Mouse (Mus musculus): ENCODE results near the gene Olfr64. TPM values are rescaled to one million over a fixed set of nuclear protein-coding genes. Genes with fewer than 3 reads are reported as not detected.

Gene Olfr64
- total RNA-seq (2014; rRNA removed; ENCODE audit: low replicate concordance) (not detected in 2 replicates), polyA plus RNA-seq (2015; fragmentation: Nextera tagmentation; extraction: Ambion mirVana) (not detected in 2 replicates)

DNA sequence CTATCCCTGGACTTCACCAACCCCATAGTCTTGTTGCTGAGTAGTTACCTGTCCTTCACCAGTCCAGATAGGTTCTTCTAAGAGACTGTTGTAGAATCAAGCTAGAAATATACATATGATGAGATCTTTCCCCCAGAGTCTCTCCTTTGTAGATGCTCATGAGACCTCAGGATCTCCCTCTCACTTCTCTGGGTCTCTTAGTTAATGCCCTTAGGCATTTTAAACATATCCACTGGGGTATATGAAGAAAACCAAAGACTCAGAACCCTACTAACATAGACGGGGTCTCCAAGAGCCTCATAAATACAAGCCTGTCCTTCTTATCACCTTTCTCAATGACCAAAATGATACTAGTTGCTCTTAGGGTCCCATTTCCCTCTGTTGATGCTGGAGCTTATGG lies at the start of gene Olfr64:
TSS of gene Olfr64 (minus strand) at position 101 of the 400 bp plus-strand sequence.
- H3K9me3 ChIP-seq (replicated peaks; ENCODE audit: control insufficient read depth, low read length): no peaks in the 10 kb centered on the region
- no peaks in the 10 kb centered on the region for H3K36me3 ChIP-seq (replicated peaks; ENCODE audit: control insufficient read depth, insufficient read depth, low read length)
- DNase-seq (ENCODE audit: low spot score) (no peak), ATAC-seq (ENCODE audit: insufficient read depth, low read depth) (no peak)
- TF ChIP-seq CTCF (IDR thresholded peaks at IDR 0.05; ENCODE audit: low read depth) (no peak), EP300 (IDR thresholded peaks at IDR 0.05; ENCODE audit: low read depth) (no peak)
- WGBS: 47% methylated on average over 1 of the region's 1 CpGs
- H3K4me3 ChIP-seq (ENCODE audit: low read depth, low read length): no peak within 1 kb of the TSS
- H3K4me1 ChIP-seq (ENCODE audit: control insufficient read depth, insufficient read depth): no peaks in the 10 kb centered on the region
- H3K4me2 ChIP-seq (ENCODE audit: low read depth, low read length): no peak within 1 kb of the TSS
- H3K27ac ChIP-seq (ENCODE audit: low read depth): no peak within 1 kb of the TSS
- no peaks in the 10 kb centered on the region for H3K27me3 ChIP-seq (ENCODE audit: control insufficient read depth, insufficient read depth, low read length)
- H3K9ac ChIP-seq (replicated peaks; ENCODE audit: low read depth, low read length): no peak within 1 kb of the TSS

- WGBS: 23% methylated on average over 2 of the region's 2 CpGs
- DNase-seq (ENCODE audit: low spot score) (peak; percentile 49), ATAC-seq (ENCODE audit: insufficient read depth, low read depth) (no peak)
- TF ChIP-seq CTCF (IDR thresholded peaks at IDR 0.05; ENCODE audit: low read depth) (peak; percentile 89), EP300 (IDR thresholded peaks at IDR 0.05; ENCODE audit: low read depth) (no peak)
- Histone ChIP-seq H3K9me3 (replicated peaks; ENCODE audit: control insufficient read depth, low read length) (no peaks in the 10 kb centered on the region), H3K36me3 (replicated peaks; ENCODE audit: control insufficient read depth, insufficient read depth, low read length) (no peaks in the 10 kb centered on the region), H3K4me1 (ENCODE audit: control insufficient read depth, insufficient read depth) (no peaks in the 10 kb centered on the region), H3K27ac (ENCODE audit: low read depth) (no peak overlapping the region), H3K4me3 (ENCODE audit: low read depth, low read length) (no peak overlapping the region), H3K4me2 (ENCODE audit: low read depth, low read length) (no peak overlapping the region), H3K27me3 (ENCODE audit: control insufficient read depth, insufficient read depth, low read length) (no peaks in the 10 kb centered on the region), H3K9ac (replicated peaks; ENCODE audit: low read depth, low read length) (no peak overlapping the region)
Measured at GRCm38 (mm10) chr7:103942730-103943129, 48.4 kb upstream of the Olfr64 start.

DNA sequence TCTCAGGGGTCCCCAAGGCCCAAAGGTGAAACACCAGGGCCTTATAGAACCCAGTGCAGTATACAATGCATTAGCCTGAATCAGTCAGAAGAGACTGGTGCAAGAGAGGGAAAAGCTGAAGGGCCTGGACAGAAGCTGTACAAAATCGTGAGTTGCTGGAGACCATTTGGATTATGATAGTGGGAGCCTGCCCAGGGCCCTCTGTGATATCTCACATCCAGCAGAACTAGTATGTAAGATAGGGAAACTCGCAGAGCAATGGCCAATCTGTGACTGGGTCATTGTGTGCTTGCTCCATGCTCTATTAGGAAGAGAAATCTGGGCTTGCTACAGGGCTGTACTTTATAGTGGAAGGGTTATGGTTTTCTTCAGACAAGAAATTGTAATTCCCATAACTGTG lies 40.0 kb upstream of the Olfr64 start, which contains the start of gene Olfr632:
TSS of gene Olfr632 (plus strand) at position 84 of the 400 bp plus-strand sequence.
- DNase-seq (ENCODE audit: low spot score) (no peak), ATAC-seq (ENCODE audit: insufficient read depth, low read depth) (no peak)
- WGBS: 42% methylated on average over 2 of the region's 2 CpGs
- Histone ChIP-seq H3K9me3 (replicated peaks; ENCODE audit: control insufficient read depth, low read length) (no peaks in the 10 kb centered on the region), H3K4me2 (ENCODE audit: low read depth, low read length) (no peak within 1 kb of the TSS), H3K27me3 (ENCODE audit: control insufficient read depth, insufficient read depth, low read length) (no peaks in the 10 kb centered on the region), H3K27ac (ENCODE audit: low read depth) (no peak within 1 kb of the TSS), H3K36me3 (replicated peaks; ENCODE audit: control insufficient read depth, insufficient read depth, low read length) (no peaks in the 10 kb centered on the region), H3K4me1 (ENCODE audit: control insufficient read depth, insufficient read depth) (no peaks in the 10 kb centered on the region), H3K9ac (replicated peaks; ENCODE audit: low read depth, low read length) (no peak within 1 kb of the TSS), H3K4me3 (ENCODE audit: low read depth, low read length) (no peak within 1 kb of the TSS)
- TF ChIP-seq EP300 (IDR thresholded peaks at IDR 0.05; ENCODE audit: low read depth) (no peak), CTCF (IDR thresholded peaks at IDR 0.05; ENCODE audit: low read depth) (no peak)

DNA sequence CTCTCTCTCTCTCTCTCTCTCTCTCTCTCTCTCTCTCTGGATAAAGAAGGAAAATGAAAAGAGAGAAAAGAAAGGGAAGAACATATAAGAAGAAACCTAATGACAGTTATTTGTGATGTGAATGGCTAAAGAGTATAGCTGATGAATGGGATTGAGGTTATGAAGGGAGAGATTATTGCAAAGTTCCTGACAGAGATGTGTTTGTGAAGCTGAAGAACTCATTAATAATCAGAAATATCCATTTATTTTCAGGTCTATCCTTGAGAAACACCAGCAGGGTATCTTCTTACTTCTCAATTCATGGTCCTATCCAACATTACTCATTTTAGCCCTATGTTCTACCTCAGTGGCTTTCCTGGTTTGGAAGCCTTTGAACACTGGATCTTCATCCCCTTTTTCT lies 34.2 kb upstream of the Olfr64 start, which contains the start of gene Olfr631:
TSS of gene Olfr631 (plus strand) at position 301 of the 400 bp plus-strand sequence.
- no peaks in the 10 kb centered on the region for H3K9me3 ChIP-seq (replicated peaks; ENCODE audit: control insufficient read depth, low read length)
- no peak within 1 kb of the TSS for H3K4me2 ChIP-seq (ENCODE audit: low read depth, low read length)
- no peaks in the 10 kb centered on the region for H3K36me3 ChIP-seq (replicated peaks; ENCODE audit: control insufficient read depth, insufficient read depth, low read length)
- H3K27me3 ChIP-seq (ENCODE audit: control insufficient read depth, insufficient read depth, low read length): no peaks in the 10 kb centered on the region
- no peak for ATAC-seq (ENCODE audit: insufficient read depth, low read depth)
- no peak within 1 kb of the TSS for H3K27ac ChIP-seq (ENCODE audit: low read depth)
- no peaks in the 10 kb centered on the region for H3K4me1 ChIP-seq (ENCODE audit: control insufficient read depth, insufficient read depth)
- TF ChIP-seq CTCF (IDR thresholded peaks at IDR 0.05; ENCODE audit: low read depth) (no peak), EP300 (IDR thresholded peaks at IDR 0.05; ENCODE audit: low read depth) (no peak)
- no peak within 1 kb of the TSS for H3K4me3 ChIP-seq (ENCODE audit: low read depth, low read length)
- no peak within 1 kb of the TSS for H3K9ac ChIP-seq (replicated peaks; ENCODE audit: low read depth, low read length)
- DNase-seq (ENCODE audit: low spot score): no peak

- Histone ChIP-seq H3K9ac (replicated peaks; ENCODE audit: low read depth, low read length) (no peak overlapping the region), H3K27me3 (ENCODE audit: control insufficient read depth, insufficient read depth, low read length) (no peaks in the 10 kb centered on the region), H3K27ac (ENCODE audit: low read depth) (no peak overlapping the region), H3K9me3 (replicated peaks; ENCODE audit: control insufficient read depth, low read length) (no peaks in the 10 kb centered on the region), H3K4me2 (ENCODE audit: low read depth, low read length) (no peak overlapping the region), H3K4me1 (ENCODE audit: control insufficient read depth, insufficient read depth) (no peaks in the 10 kb centered on the region), H3K36me3 (replicated peaks; ENCODE audit: control insufficient read depth, insufficient read depth, low read length) (no peaks in the 10 kb centered on the region), H3K4me3 (ENCODE audit: low read depth, low read length) (no peak overlapping the region)
- TF ChIP-seq EP300 (IDR thresholded peaks at IDR 0.05; ENCODE audit: low read depth) (no peak), CTCF (IDR thresholded peaks at IDR 0.05; ENCODE audit: low read depth) (no peak)
- ATAC-seq (ENCODE audit: insufficient read depth, low read depth): no peak
- DNase-seq (ENCODE audit: low spot score): no peak
Measured at GRCm38 (mm10) chr7:103915338-103915737, 21.1 kb upstream of the Olfr64 start.

DNA sequence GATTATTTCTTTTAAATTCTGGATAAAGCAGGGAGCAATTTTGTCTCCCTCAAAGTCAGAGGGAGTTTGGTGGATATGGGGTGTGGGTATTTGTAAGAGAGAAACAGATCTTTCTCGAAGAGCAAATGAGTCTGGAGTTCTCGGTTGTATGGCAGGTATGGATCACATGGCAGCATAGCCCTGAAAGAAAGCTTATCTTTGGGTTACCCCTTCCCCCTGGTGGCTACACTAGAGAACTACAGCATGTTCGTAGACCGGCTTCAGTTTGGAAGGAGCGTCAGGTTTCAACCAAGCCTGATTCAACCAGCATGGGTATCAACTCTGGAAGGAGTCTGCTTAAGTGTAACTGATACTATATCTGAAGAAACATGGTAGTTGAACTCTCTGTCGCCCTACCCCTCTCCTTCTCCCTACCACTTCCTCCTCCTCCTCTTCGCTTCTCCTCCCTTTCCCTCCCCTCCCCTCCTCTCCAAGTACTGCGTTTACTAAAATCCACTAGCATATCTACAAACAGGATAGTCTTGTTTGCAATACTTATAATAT lies 18.8 kb upstream of the Olfr64 start:
- Histone ChIP-seq H3K9ac (replicated peaks; ENCODE audit: low read depth, low read length) (no peak overlapping the region), H3K9me3 (replicated peaks; ENCODE audit: control insufficient read depth, low read length) (no peaks in the 10 kb centered on the region), H3K4me2 (ENCODE audit: low read depth, low read length) (no peak overlapping the region), H3K4me3 (ENCODE audit: low read depth, low read length) (no peak overlapping the region), H3K36me3 (replicated peaks; ENCODE audit: control insufficient read depth, insufficient read depth, low read length) (no peaks in the 10 kb centered on the region), H3K4me1 (ENCODE audit: control insufficient read depth, insufficient read depth) (peaks cover 3% of the 10 kb centered on the region; the same call in 1 of the 2 replicates), H3K27me3 (ENCODE audit: control insufficient read depth, insufficient read depth, low read length) (no peaks in the 10 kb centered on the region), H3K27ac (ENCODE audit: low read depth) (no peak overlapping the region)
- 52% methylated on average over 8 of the region's 8 CpGs for WGBS
- DNase-seq (ENCODE audit: low spot score) (no peak), ATAC-seq (ENCODE audit: insufficient read depth, low read depth) (no peak)
- TF ChIP-seq CTCF (IDR thresholded peaks at IDR 0.05; ENCODE audit: low read depth) (peak; percentile 29), EP300 (IDR thresholded peaks at IDR 0.05; ENCODE audit: low read depth) (no peak)
